Mouse (Mus musculus): ENCODE results near the gene Kpnb1.

DNA sequence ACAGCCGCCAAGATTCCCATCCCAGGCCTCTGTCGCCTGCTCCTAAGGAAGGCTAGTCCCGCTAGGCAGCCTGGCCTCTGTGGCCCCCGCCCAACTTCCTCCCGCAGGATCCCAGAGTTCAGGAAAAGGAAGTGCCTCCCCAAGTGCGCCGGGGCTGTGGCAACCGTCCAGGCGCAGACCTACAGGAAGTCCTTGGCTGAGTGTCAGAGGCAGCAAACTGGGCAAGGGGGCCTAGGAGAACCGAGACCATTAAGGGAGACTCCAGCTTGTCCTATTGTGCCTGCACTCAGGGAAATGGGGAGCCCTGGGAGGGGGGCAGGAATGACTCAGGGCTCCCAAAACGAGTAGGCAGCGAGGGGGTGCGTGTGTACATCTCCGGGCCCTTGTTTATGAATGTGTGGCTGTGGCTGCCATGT, 37.7 kb downstream of the Kpnb1 start:
- TF ChIP-seq CTCF (IDR thresholded peaks at IDR 0.05; ENCODE audit: extremely low read depth, insufficient read depth, insufficient read length, insufficient replicate concordance) (no peak), POLR2A (IDR thresholded peaks at IDR 0.05; ENCODE audit: low read depth, low read length) (no peak; the same call in 1 of the 2 replicates)
